Mouse (Mus musculus): ENCODE measurements around the gene Syt11.
"Not testable (repeated sequence)": the region's sequence is repeated elsewhere in the genome, so short reads cannot be mapped to it uniquely, and the experiment has no call there.

Gene Syt11

GRCm38 (mm10) chr3:88736556-88736955 lies 38.4 kb downstream of the Syt11 start:
- no peak for DNase-seq (ENCODE audit: low spot score)

- DNase-seq (ENCODE audit: low spot score), result peak; percentile 17
Measured at GRCm38 (mm10) chr3:88719098-88719497, 55.9 kb downstream of the Syt11 start.

- no peak for DNase-seq (ENCODE audit: low spot score)
Measured at GRCm38 (mm10) chr3:88717831-88718230, 57.1 kb downstream of the Syt11 start.

- DNase-seq (ENCODE audit: low spot score), result peak; percentile 21
Measured at GRCm38 (mm10) chr3:88717198-88717798, 57.7 kb downstream of the Syt11 start.

- peak; percentile 70 for DNase-seq (ENCODE audit: low spot score)
Measured at GRCm38 (mm10) chr3:88716399-88717197, 58.4 kb downstream of the Syt11 start, which contains the start of gene Rit1. Rit1 (plus strand) TSS chr3:88716838.

- not testable (repeated sequence) for DNase-seq (ENCODE audit: low spot score)
Measured at GRCm38 (mm10) chr3:88715716-88716115, 59.2 kb downstream of the Syt11 start.

GRCm38 (mm10) chr3:88714725-88715124 lies 60.2 kb downstream of the Syt11 start:
- no peak for DNase-seq (ENCODE audit: low spot score)

- DNase-seq (ENCODE audit: low spot score), result no peak
Measured at GRCm38 (mm10) chr3:88713709-88714108, 61.3 kb downstream of the Syt11 start.

- no peak for DNase-seq (ENCODE audit: low spot score)
Measured at GRCm38 (mm10) chr3:88701222-88701621, 73.7 kb downstream of the Syt11 start.

GRCm38 (mm10) chr3:88700247-88700646 lies 74.7 kb downstream of the Syt11 start:
- no peak for DNase-seq (ENCODE audit: low spot score)

- no peak for DNase-seq (ENCODE audit: low spot score)
Measured at GRCm38 (mm10) chr3:88698834-88699233, 76.1 kb downstream of the Syt11 start.

- no peak for DNase-seq (ENCODE audit: low spot score)
Measured at GRCm38 (mm10) chr3:88698051-88698450, 76.9 kb downstream of the Syt11 start.

GRCm38 (mm10) chr3:88695545-88695944 lies 79.4 kb downstream of the Syt11 start:
- no peak for DNase-seq (ENCODE audit: low spot score)
